Mouse (Mus musculus): ENCODE measurements at regions not wholly inside any gene's neighbourhood (a gene's known extent, or its start where the extent isn't known, plus 50 kb on each side); places are given as distances from the start of the nearest gene placed in this dataset.

DNA sequence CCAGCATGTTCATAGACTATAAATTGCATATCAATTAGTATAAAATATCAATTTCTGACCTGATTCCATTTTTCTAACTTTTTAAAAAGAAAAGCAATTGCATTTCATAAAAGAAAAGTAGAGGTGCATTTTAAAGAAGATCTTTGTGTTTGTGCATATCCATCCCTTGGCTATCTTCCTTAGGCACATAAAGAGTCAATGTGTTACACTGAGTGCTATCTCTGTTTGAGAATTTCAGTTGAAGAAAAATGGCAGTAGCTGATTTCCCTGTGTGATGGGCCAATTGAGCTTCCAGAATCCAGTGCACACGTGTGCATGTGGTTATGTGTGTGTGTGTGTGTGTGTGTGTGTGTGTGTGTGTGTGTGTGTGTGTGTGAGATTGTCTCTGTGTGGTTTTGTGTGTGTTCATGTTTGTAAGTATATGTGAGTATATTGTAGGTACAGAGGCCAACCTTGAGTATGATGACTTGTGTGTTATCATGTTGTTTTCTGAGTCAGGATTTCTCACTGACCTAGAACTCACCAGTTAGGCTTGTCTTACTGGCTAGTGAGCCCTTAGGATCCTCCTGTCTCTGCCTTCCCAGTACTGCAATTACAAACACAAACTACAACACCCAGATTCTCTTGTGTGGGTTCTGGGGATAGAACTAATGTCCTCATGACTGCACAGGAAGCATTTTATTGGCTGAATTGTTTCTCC, 249.6 kb downstream of the Cdk5rap2 start:
- 86% methylated on average over 1 of the region's 1 CpGs for WGBS

DNA sequence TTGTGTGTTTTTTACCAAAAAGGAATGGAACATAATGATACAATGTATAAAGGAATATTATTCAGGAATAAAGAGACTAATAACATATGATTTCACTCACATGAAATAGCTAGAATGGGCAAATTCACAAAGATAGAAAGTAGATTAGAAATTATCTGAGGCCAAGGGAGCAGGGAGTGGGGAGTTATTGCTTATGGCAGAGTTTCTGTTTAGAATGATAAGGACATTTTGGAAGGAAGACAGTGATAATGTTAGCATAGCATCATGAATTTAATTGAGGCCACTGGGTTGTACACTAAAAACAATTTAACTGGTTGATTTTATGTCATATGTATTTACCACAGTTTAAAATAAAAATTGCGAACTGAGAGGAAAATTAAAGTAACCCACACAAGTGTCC, 250.2 kb downstream of the Cdk5rap2 start:
- no peaks in the 10 kb centered on the region for H3K27me3 ChIP-seq (replicated peaks)
- H3K9ac ChIP-seq = no peak overlapping the region
- H3K27ac ChIP-seq = no peak overlapping the region
- no peaks in the 10 kb centered on the region for H3K4me1 ChIP-seq
- ATAC-seq (ENCODE audit: low FRiP score, low read depth) = no peak
- H3K36me3 ChIP-seq = no peaks in the 10 kb centered on the region
- H3K4me3 ChIP-seq = no peak overlapping the region
- no peaks in the 10 kb centered on the region for H3K9me3 ChIP-seq
- 92% methylated on average over 1 of the region's 1 CpGs for WGBS
- H3K4me2 ChIP-seq (replicated peaks) = no peak overlapping the region

More for the DNA sequence above, 249.6 kb downstream of the Cdk5rap2 start:
- H3K9me3 ChIP-seq = no peaks in the 10 kb centered on the region
- no peaks in the 10 kb centered on the region for H3K27me3 ChIP-seq (replicated peaks)
- no peak overlapping the region for H3K9ac ChIP-seq
- H3K4me2 ChIP-seq (replicated peaks) = no peak overlapping the region
- no peak overlapping the region for H3K4me3 ChIP-seq
- ATAC-seq (ENCODE audit: low FRiP score, low read depth) = no peak
- no peak overlapping the region for H3K27ac ChIP-seq
- no peaks in the 10 kb centered on the region for H3K36me3 ChIP-seq
- H3K4me1 ChIP-seq = no peaks in the 10 kb centered on the region

DNA sequence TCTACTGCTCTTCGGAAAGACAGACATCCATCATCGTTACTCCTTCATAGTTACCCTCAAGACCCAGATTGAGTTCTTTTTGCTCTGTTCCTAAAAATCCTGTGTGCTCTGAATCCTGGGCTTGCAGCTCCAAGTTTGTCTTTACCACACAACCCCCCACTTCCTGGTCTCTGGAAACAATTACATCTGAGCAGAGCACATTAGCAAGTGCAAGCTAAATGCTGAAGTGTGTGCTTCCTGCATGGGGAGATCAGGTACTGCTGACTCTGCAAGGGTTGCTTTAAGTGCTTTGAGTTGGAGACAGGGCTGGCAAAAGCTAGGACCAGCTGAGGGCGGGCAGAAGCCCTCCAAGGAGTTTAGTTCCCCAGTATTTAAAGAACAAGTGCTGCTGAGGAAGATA, 257.1 kb downstream of the Cdk5rap2 start:
- ATAC-seq (ENCODE audit: low FRiP score, low read depth) = no peak
- no peaks in the 10 kb centered on the region for H3K27me3 ChIP-seq (replicated peaks)
- WGBS = 65% methylated on average over 3 of the region's 3 CpGs

DNA sequence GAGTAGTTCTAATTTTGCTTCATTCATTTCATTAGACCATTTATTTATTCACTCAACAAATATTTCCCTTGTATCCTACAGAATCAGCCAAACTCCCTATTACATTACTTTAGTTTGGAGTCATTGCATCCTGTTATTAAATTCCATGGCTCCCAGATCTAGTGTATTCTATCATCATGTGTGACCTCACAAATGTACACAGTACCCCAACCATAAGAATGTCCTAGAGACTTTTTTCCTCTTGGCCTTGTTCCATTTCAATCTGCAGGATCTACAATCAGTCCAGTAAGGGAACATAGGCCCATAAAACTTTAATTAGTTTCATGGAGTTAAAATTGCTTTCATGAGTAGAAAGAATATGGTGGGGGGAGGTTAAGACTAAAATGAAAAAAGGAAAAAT, 301.2 kb downstream of the Cdk5rap2 start:
- no peaks in the 10 kb centered on the region for H3K27me3 ChIP-seq (replicated peaks)
- no peak overlapping the region for H3K27ac ChIP-seq
- no peak for ATAC-seq (ENCODE audit: low FRiP score, low read depth)
- no peaks in the 10 kb centered on the region for H3K36me3 ChIP-seq
- no peaks in the 10 kb centered on the region for H3K4me1 ChIP-seq
- H3K9ac ChIP-seq = no peak overlapping the region
- no peaks in the 10 kb centered on the region for H3K9me3 ChIP-seq
- no peak overlapping the region for H3K4me2 ChIP-seq (replicated peaks)
- H3K4me3 ChIP-seq = no peak overlapping the region

More for the DNA sequence above, 257.1 kb downstream of the Cdk5rap2 start:
- H3K4me3 ChIP-seq = no peak overlapping the region
- no peak overlapping the region for H3K4me2 ChIP-seq (replicated peaks)
- no peaks in the 10 kb centered on the region for H3K4me1 ChIP-seq
- no peak overlapping the region for H3K27ac ChIP-seq
- no peak overlapping the region for H3K9ac ChIP-seq
- H3K36me3 ChIP-seq = no peaks in the 10 kb centered on the region
- H3K9me3 ChIP-seq = no peaks in the 10 kb centered on the region

DNA sequence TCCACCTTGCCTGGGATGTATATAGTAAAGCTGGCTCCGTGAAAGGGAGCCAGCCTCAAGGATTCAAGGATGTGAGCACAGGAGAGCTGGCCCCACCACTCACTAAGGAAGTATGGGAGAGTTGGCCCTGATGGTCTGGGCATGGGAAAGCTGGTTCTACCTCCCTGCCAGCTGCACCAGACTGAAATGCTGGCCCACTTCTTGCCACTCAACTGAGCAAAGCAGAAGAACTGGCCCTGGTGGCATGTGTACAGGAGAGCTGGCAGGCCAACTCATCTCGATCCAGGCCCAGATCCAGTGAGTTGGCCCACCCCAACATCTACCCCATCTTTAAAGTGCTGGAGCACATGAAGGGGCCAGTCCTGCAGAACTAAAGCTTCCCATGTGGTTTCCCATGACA, 304.5 kb downstream of the Cdk5rap2 start:
- 81% methylated on average over 2 of the region's 2 CpGs for WGBS
- H3K4me1 ChIP-seq = no peaks in the 10 kb centered on the region

DNA sequence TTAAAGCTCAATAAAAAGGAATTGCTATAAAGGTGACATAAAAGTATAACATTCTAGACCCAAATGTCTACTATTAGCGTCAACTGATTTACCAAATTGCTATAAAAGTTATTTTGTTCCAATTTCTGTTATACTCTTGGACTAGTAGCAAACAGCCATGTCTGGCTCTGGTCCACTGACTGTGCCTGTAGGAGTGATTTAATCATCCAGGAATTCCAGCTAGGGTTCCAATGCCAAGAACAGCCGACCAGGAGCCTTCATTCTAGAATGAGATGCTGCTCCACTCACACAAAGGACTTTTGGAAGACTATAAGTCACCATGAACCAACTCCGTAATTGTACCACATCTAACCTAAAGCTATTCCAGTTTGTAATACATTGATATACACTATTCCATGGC, 312.9 kb downstream of the Cdk5rap2 start:
- Histone ChIP-seq H3K36me3 (no peaks in the 10 kb centered on the region), H3K9me3 (no peaks in the 10 kb centered on the region), H3K4me3 (no peak overlapping the region), H3K4me2 (replicated peaks) (no peak overlapping the region), H3K4me1 (no peaks in the 10 kb centered on the region), H3K9ac (no peak overlapping the region), H3K27me3 (replicated peaks) (no peaks in the 10 kb centered on the region), H3K27ac (no peak overlapping the region)
- 84% methylated on average over 3 of the region's 3 CpGs for WGBS
- ATAC-seq (ENCODE audit: low FRiP score, low read depth) = no peak

More for the DNA sequence above, 304.5 kb downstream of the Cdk5rap2 start:
- no peak overlapping the region for H3K4me2 ChIP-seq (replicated peaks)
- no peak overlapping the region for H3K4me3 ChIP-seq
- no peaks in the 10 kb centered on the region for H3K9me3 ChIP-seq
- no peaks in the 10 kb centered on the region for H3K27me3 ChIP-seq (replicated peaks)
- H3K36me3 ChIP-seq = no peaks in the 10 kb centered on the region
- ATAC-seq (ENCODE audit: low FRiP score, low read depth) = no peak
- H3K9ac ChIP-seq = no peak overlapping the region
- H3K27ac ChIP-seq = no peak overlapping the region

DNA sequence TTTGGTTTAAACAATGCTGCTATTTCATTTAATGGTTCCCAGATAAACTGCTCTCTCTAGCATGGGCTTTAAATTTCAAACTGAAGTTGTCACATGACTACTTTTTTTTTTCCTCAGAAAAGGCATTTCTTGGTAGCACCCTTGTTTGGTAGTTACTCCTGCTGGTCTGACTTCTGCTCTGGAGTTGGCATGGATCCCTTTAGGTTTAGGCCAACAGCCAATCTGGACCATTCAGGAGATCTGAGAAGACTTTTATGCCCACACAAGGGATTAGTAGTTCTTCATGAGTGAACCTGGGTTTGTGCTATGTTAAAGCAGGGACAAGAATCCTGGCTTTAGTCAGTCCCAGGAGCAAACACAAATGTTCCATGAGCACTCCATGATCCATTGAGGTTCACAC, 332.0 kb downstream of the Cdk5rap2 start:
- Histone ChIP-seq H3K36me3 (no peaks in the 10 kb centered on the region), H3K4me2 (replicated peaks) (no peak overlapping the region), H3K4me3 (no peak overlapping the region), H3K9me3 (no peaks in the 10 kb centered on the region), H3K4me1 (no peaks in the 10 kb centered on the region), H3K9ac (no peak overlapping the region), H3K27me3 (replicated peaks) (no peaks in the 10 kb centered on the region), H3K27ac (no peak overlapping the region)
- ATAC-seq (ENCODE audit: low FRiP score, low read depth) = no peak

- no peak overlapping the region for H3K9ac ChIP-seq
- no peak overlapping the region for H3K4me3 ChIP-seq
- no peaks in the 10 kb centered on the region for H3K4me1 ChIP-seq
- no peak for ATAC-seq (ENCODE audit: low FRiP score, low read depth)
- H3K4me2 ChIP-seq (replicated peaks) = no peak overlapping the region
- no peak overlapping the region for H3K27ac ChIP-seq
- H3K27me3 ChIP-seq (replicated peaks) = no peaks in the 10 kb centered on the region
- H3K36me3 ChIP-seq = no peaks in the 10 kb centered on the region
- H3K9me3 ChIP-seq = no peaks in the 10 kb centered on the region
- 84% methylated on average over 1 of the region's 1 CpGs for whole genome bisulfite sequencing
Observed at GRCm38 (mm10) chr4:70062516-70062915, 347.7 kb downstream of the Cdk5rap2 start.

GRCm38 (mm10) chr4:70058831-70059544, 351.3 kb downstream of the Cdk5rap2 start:
- WGBS = 78% methylated on average over 12 of the region's 12 CpGs
- Histone ChIP-seq H3K27ac (no peak overlapping the region), H3K36me3 (no peaks in the 10 kb centered on the region), H3K4me3 (no peak overlapping the region), H3K27me3 (replicated peaks) (no peaks in the 10 kb centered on the region), H3K9ac (no peak overlapping the region), H3K4me1 (no peaks in the 10 kb centered on the region), H3K9me3 (no peaks in the 10 kb centered on the region), H3K4me2 (replicated peaks) (no peak overlapping the region)
- ATAC-seq (ENCODE audit: low FRiP score, low read depth) = no peak

DNA sequence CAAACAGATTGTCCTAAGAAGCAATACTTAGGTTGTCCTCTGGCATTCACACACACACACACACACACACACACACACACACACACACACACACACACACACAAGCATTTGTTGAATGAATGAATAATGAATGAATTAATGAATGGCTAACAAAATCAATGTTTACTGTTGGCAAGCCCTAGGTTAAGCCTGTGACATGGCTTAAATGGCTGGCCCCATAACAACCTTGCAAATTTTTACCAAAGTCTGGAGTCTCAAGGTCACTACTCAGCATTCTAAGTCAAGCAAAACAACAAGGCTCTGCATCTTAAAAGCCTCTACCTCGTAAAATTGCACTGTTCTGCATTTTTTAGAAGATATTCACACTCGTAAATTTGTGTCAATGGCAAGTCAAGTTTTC, 357.1 kb downstream of the Cdk5rap2 start:
- WGBS = 83% methylated on average over 2 of the region's 2 CpGs
- Histone ChIP-seq H3K36me3 (no peaks in the 10 kb centered on the region), H3K9me3 (no peaks in the 10 kb centered on the region), H3K4me1 (no peaks in the 10 kb centered on the region), H3K27ac (no peak overlapping the region), H3K4me2 (replicated peaks) (no peak overlapping the region), H3K4me3 (no peak overlapping the region), H3K27me3 (replicated peaks) (no peaks in the 10 kb centered on the region), H3K9ac (no peak overlapping the region)
- no peak for ATAC-seq (ENCODE audit: low FRiP score, low read depth)

DNA sequence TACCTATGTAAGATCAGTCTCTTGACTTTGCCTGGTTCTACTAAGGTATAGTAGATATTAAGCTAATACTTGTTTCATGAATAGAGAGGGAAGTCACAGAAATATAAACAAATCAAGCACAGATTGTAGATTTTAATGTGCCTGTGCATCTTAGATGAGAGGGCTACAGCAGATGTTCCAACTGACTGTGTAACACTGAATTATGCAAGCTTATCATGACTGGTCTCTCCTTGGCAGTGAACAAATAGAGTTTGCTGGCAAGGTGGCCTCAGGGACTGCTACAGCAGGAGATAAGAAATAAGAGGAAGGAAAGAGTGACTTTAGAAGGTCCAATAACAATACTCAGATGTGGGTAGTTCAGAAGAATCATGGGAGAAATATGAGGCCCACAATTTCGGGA, 372.0 kb downstream of the Cdk5rap2 start:
- H3K4me1 ChIP-seq = no peaks in the 10 kb centered on the region
- H3K36me3 ChIP-seq = no peaks in the 10 kb centered on the region
- no peak overlapping the region for H3K27ac ChIP-seq
- no peak overlapping the region for H3K4me3 ChIP-seq
- 85% methylated on average over 1 of the region's 1 CpGs for WGBS
- no peak overlapping the region for H3K4me2 ChIP-seq (replicated peaks)
- H3K9ac ChIP-seq = no peak overlapping the region
- no peaks in the 10 kb centered on the region for H3K9me3 ChIP-seq
- no peak for ATAC-seq (ENCODE audit: low FRiP score, low read depth)
- H3K27me3 ChIP-seq (replicated peaks) = no peaks in the 10 kb centered on the region

DNA sequence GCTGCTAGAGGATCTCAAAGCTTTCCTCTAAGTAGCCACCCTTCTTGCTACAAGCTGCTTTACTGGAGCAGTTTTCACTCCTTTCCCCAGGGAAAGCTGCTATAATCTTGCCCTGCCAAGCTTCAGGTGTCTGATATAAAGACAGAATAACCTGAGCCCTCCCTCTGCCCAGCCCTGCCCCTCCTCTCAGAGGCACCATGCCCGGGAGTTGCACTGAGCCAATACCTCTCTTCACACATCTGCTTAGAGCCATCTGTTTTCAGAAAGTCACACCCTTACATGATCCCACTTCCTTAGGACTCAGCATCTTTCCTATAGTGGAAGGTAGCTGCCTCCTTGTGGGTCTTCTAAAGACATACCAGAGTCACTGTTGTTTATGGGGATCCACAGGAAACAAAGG, 374.3 kb downstream of the Cdk5rap2 start:
- no peaks in the 10 kb centered on the region for H3K27me3 ChIP-seq (replicated peaks)
- H3K36me3 ChIP-seq = no peaks in the 10 kb centered on the region
- no peak overlapping the region for H3K27ac ChIP-seq
- H3K4me1 ChIP-seq = no peaks in the 10 kb centered on the region
- H3K4me2 ChIP-seq (replicated peaks) = no peak overlapping the region
- 77% methylated on average over 1 of the region's 1 CpGs for whole genome bisulfite sequencing
- H3K9ac ChIP-seq = no peak overlapping the region
- no peaks in the 10 kb centered on the region for H3K9me3 ChIP-seq
- ATAC-seq (ENCODE audit: low FRiP score, low read depth) = no peak
- no peak overlapping the region for H3K4me3 ChIP-seq

DNA sequence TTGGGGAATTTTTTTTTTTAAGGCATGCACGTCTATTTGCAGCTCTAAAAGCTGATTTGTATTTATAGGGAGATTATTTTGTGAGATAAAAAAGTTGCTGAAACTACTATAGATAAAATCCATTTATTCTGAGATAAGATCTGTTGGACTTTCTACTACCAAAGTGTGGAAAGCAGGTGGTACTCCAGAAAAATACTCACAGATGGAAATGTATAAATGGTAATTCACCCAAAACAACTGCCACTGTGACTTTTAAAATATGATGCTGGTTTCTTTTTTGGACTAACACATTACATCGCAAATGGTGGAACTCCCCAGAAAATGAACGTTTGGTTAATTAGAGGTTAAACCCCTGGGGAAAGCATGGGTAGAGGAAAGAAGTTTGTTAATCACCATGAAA, 377.7 kb downstream of the Cdk5rap2 start:
- Histone ChIP-seq H3K4me1 (no peaks in the 10 kb centered on the region), H3K4me2 (replicated peaks) (no peak overlapping the region), H3K9me3 (no peaks in the 10 kb centered on the region), H3K9ac (no peak overlapping the region), H3K36me3 (no peaks in the 10 kb centered on the region), H3K27me3 (replicated peaks) (no peaks in the 10 kb centered on the region), H3K4me3 (no peak overlapping the region), H3K27ac (no peak overlapping the region)
- ATAC-seq (ENCODE audit: low FRiP score, low read depth) = no peak
- WGBS = 74% methylated on average over 3 of the region's 3 CpGs
